In genomic region chr1:39740948-39741347, GRCm38 (mm10) we compare ENCODE assay signal across 15 mouse cellular contexts. TPM values are rescaled to one million over a fixed set of nuclear protein-coding genes. Genes with fewer than 3 reads are reported as not detected.
A peak's percentile ranks its signal among the peaks of the same experiment; 100 is the strongest.
DNase-seq lines count a peak whose midpoint lies in the region; ATAC-seq and TF ChIP-seq lines count a peak whose summit lies in the region.
"Had no signal": no experiment of that assay in that cellular context is flagged by ENCODE, and none has a peak within 500 bp of the region (broad histone marks: within the 10 kb centered on the region; RNA-seq: fewer than 3 reads in every experiment).

No protein-coding gene starts in this region.

- 0 out of 2 replicates have a peak overlapping the region, but pooled peaks have one; percentile 28 for H3K9ac ChIP-seq in hindbrain, embryonic 14.5 days
- no peak overlapping the region for H3K9ac ChIP-seq in midbrain, embryonic 16.5 days (ENCODE audit: low read depth, low read length)
- no peak overlapping the region for H3K9ac ChIP-seq in limb, embryonic 14.5 days (ENCODE audit: low read depth, low read length, severe bottlenecking)

- peak; percentile 4 to 17 for DNase-seq in adrenal gland, adult (ENCODE audit: inconsistent age in 2 of 2, low spot score in 1 of 2)
- no peak for DNase-seq in adrenal gland, adult 18-20 months (ENCODE audit: low spot score in 2 of 2)
- no peak for DNase-seq in hindbrain, embryonic 14.5 days (ENCODE audit: low spot score)
- no peak for DNase-seq in hindbrain, embryonic 10.5 days (ENCODE audit: low spot score)
- no peak for DNase-seq in midbrain, embryonic 10.5 days (ENCODE audit: low spot score)
- no peak for DNase-seq in limb, embryonic 14.5 days (ENCODE audit: low spot score)
- no peak for DNase-seq in testis, postnatal 14 days (ENCODE audit: low spot score)
- DNase-seq: cerebellum, adult 9-10 months; embryo, embryonic 11 days; kidney, adult 2 months; lung, postnatal 36 days; thymus, postnatal 25 days had no signal

- peaks cover 12% of the 10 kb centered on the region for H3K4me1 ChIP-seq in hindbrain, embryonic 14.5 days (replicated peaks; ENCODE audit: control insufficient read depth, insufficient read depth, low read length)
- peaks cover 25% of the 10 kb centered on the region for H3K4me1 ChIP-seq in hindbrain, embryonic 10.5 days (replicated peaks)
- H3K4me1 ChIP-seq in midbrain, embryonic 16.5 days (ENCODE audit: control insufficient read depth, insufficient read depth, low read length), result no peaks in the 10 kb centered on the region; the same call in 1 of the 2 replicates
- peaks cover 15% of the 10 kb centered on the region for H3K4me1 ChIP-seq in midbrain, embryonic 10.5 days
- peaks cover 13% of the 10 kb centered on the region; the same call in 1 of the 2 replicates for H3K4me1 ChIP-seq in limb, embryonic 14.5 days (ENCODE audit: control insufficient read depth, insufficient read depth, low read length)

- peak; percentile 59; the same call in 1 of the 2 replicates for ATAC-seq in hindbrain, embryonic 14.5 days (ENCODE audit: low FRiP score)
- 0 out of 2 replicates have a peak, but pooled peaks have one; percentile 48 for ATAC-seq in midbrain, embryonic 16.5 days
- peak; percentile 77; the same call in 1 of the 2 replicates for ATAC-seq in limb, embryonic 14.5 days (ENCODE audit: low FRiP score, low read depth)
- ATAC-seq: activated CD4-positive, CD25-positive, alpha-beta regulatory T cell, adult 4 months had no signal

- H3K9me3 ChIP-seq in hindbrain, embryonic 14.5 days (ENCODE audit: control insufficient read depth, low read length), result no peaks in the 10 kb centered on the region
- H3K9me3 ChIP-seq in hindbrain, embryonic 10.5 days, result no peaks in the 10 kb centered on the region
- no peaks in the 10 kb centered on the region for H3K9me3 ChIP-seq in midbrain, embryonic 16.5 days (replicated peaks; ENCODE audit: control insufficient read depth, low read length, poor library complexity, severe bottlenecking)
- no peaks in the 10 kb centered on the region for H3K9me3 ChIP-seq in midbrain, embryonic 10.5 days (replicated peaks)
- no peaks in the 10 kb centered on the region for H3K9me3 ChIP-seq in limb, embryonic 14.5 days (ENCODE audit: control insufficient read depth, low read length)

- H3K4me2 ChIP-seq in hindbrain, embryonic 14.5 days (replicated peaks), result no peak overlapping the region
- no peak overlapping the region for H3K4me2 ChIP-seq in midbrain, embryonic 16.5 days (ENCODE audit: low read length)
- H3K4me2 ChIP-seq in limb, embryonic 14.5 days (replicated peaks; ENCODE audit: low read depth, low read length, severe bottlenecking), result no peak overlapping the region

- H3K27me3 ChIP-seq in hindbrain, embryonic 14.5 days (ENCODE audit: control insufficient read depth, insufficient read depth, low read length), result no peaks in the 10 kb centered on the region
- no peaks in the 10 kb centered on the region for H3K27me3 ChIP-seq in hindbrain, embryonic 10.5 days (ENCODE audit: insufficient read depth, poor library complexity, severe bottlenecking)
- H3K27me3 ChIP-seq in midbrain, embryonic 16.5 days (ENCODE audit: control insufficient read depth, insufficient read depth, low read depth, low read length), result no peaks in the 10 kb centered on the region
- H3K27me3 ChIP-seq in midbrain, embryonic 10.5 days (ENCODE audit: low read depth, poor library complexity, severe bottlenecking), result no peaks in the 10 kb centered on the region
- H3K27me3 ChIP-seq in limb, embryonic 14.5 days (ENCODE audit: control insufficient read depth, insufficient read depth, low read length), result no peaks in the 10 kb centered on the region
- H3K27me3 ChIP-seq: CH12.LX had no signal

- no peak overlapping the region for H3K4me3 ChIP-seq in hindbrain, embryonic 14.5 days (replicated peaks; ENCODE audit: low read length)
- no peak overlapping the region for H3K4me3 ChIP-seq in hindbrain, embryonic 10.5 days
- H3K4me3 ChIP-seq in midbrain, embryonic 16.5 days (ENCODE audit: low read depth, low read length), result no peak overlapping the region
- H3K4me3 ChIP-seq in midbrain, embryonic 10.5 days, result no peak overlapping the region
- H3K4me3 ChIP-seq in limb, embryonic 14.5 days (replicated peaks; ENCODE audit: low read length), result no peak overlapping the region

- no peak for TF ChIP-seq POLR2A in limb, embryonic 14.5 days (IDR thresholded peaks at IDR 0.05; ENCODE audit: borderline replicate concordance, extremely low read depth, insufficient read depth, insufficient read length)

- no peaks in the 10 kb centered on the region for H3K36me3 ChIP-seq in hindbrain, embryonic 14.5 days (replicated peaks; ENCODE audit: control insufficient read depth, insufficient read depth)
- no peaks in the 10 kb centered on the region for H3K36me3 ChIP-seq in hindbrain, embryonic 10.5 days
- no peaks in the 10 kb centered on the region for H3K36me3 ChIP-seq in midbrain, embryonic 16.5 days (ENCODE audit: control insufficient read depth, insufficient read depth, low read length)
- H3K36me3 ChIP-seq in midbrain, embryonic 10.5 days, result no peaks in the 10 kb centered on the region
- H3K36me3 ChIP-seq in limb, embryonic 14.5 days (ENCODE audit: control insufficient read depth, insufficient read depth, low read length), result no peaks in the 10 kb centered on the region

- no peak overlapping the region for H3K27ac ChIP-seq in hindbrain, embryonic 14.5 days
- H3K27ac ChIP-seq in hindbrain, embryonic 10.5 days, result no peak overlapping the region
- H3K27ac ChIP-seq in midbrain, embryonic 16.5 days (ENCODE audit: low read length), result no peak overlapping the region
- no peak overlapping the region for H3K27ac ChIP-seq in midbrain, embryonic 10.5 days (replicated peaks)
- H3K27ac ChIP-seq in limb, embryonic 14.5 days (replicated peaks; ENCODE audit: low read depth, low read length), result no peak overlapping the region

- 29% methylated on average over 7 of the region's 7 CpGs for WGBS in hindbrain, embryonic 14.5 days
- 27% methylated on average over 7 of the region's 7 CpGs for WGBS in hindbrain, embryonic 10.5 days
- WGBS in midbrain, embryonic 16.5 days, result 40% methylated on average over 7 of the region's 7 CpGs
- WGBS in midbrain, embryonic 10.5 days, result 35% methylated on average over 7 of the region's 7 CpGs
- WGBS in limb, embryonic 14.5 days, result 46% methylated on average over 7 of the region's 7 CpGs

RNA-seq across cellular contexts. Expression of gene Rfx8, which starts 20.2 kb away (rescaled TPM):
- not detected for total RNA-seq in adrenal gland, adult 18-20 months (2021)
- polyA plus RNA-seq in hindbrain, embryonic 14.5 days (2014; fragmentation: Nextera tagmentation; extraction: Ambion mirVana), result 0.10 and 0.40 TPM in 2 replicates
- polyA plus RNA-seq in hindbrain, embryonic 10.5 days (2016; fragmentation: Nextera tagmentation; extraction: Ambion mirVana), result 0.12 and 0.22 TPM in 2 replicates
- polyA plus RNA-seq in midbrain, embryonic 16.5 days (2015; fragmentation: Nextera tagmentation; extraction: Ambion mirVana), result 0.15 and 0.40 TPM in 2 replicates
- 0.20 and 0.39 TPM in 2 replicates for polyA plus RNA-seq in midbrain, embryonic 10.5 days (2016; fragmentation: Nextera tagmentation; extraction: Ambion mirVana)
- polyA plus RNA-seq in limb, embryonic 14.5 days (2012; rRNA removed), result 1.00 and 1.2 TPM in 2 replicates
- 0.59 and 0.98 TPM in 2 replicates for polyA plus RNA-seq in limb, embryonic 14.5 days (2014; fragmentation: Nextera tagmentation; extraction: Ambion mirVana)
- total RNA-seq: CH12.LX had no signal
- polyA plus RNA-seq: activated CD4-positive, CD25-positive, alpha-beta regulatory T cell, adult 4 months; kidney, adult 2 months had no signal

Comparison
In these comparisons a context has a peak if more than half of its experiments do, and no peak if none do; other contexts are left out.
1. DNase-seq: peak in adrenal gland, adult (2 of 2); none in adrenal gland, adult 18-20 months (0 of 2), hindbrain, embryonic 14.5 days (single experiment), hindbrain, embryonic 10.5 days (single experiment), midbrain, embryonic 10.5 days (single experiment), limb, embryonic 14.5 days (single experiment) and testis, postnatal 14 days (single experiment).
2. Peak in every context shown above with its lines, with median percentiles within 50 percentile points of each other: ATAC-seq.